8 mouse cellular contexts compared by ENCODE assay signal in the genomic region with DNA sequence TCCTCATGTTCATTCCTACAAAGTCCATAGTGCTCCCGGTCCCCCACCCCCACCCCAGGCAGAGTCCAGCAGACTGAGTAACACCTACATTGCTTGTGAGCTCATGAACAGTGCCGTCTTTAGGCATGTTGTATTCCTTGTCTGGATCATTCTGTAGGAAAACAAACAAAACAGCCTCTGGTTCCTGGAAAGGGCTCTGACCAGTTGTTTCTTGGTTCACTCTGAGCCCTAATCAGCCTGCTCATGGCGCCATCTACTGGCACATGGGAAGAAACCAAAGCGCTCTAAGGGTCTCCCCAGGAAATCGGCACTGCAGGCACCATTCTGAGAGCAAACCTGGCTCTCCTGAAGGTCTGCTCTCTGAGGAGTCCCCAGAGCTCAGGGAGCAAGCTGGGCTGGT. TPM values are rescaled to one million over a fixed set of nuclear protein-coding genes. Genes with fewer than 3 reads are reported as not detected.
DNase-seq lines count a peak whose midpoint lies in the region; ATAC-seq and TF ChIP-seq lines count a peak whose summit lies in the region.

No protein-coding gene starts in this region.

- H3K9ac ChIP-seq in neural tube, embryonic 15.5 days (replicated peaks): no peak overlapping the region
- no peak overlapping the region for H3K9ac ChIP-seq in hindbrain, embryonic 11.5 days (ENCODE audit: low read depth, low read length)
- H3K9ac ChIP-seq in liver, embryonic 14.5 days (replicated peaks): no peak overlapping the region

- no peak overlapping the region for H3K4me2 ChIP-seq in neural tube, embryonic 15.5 days
- H3K4me2 ChIP-seq in hindbrain, embryonic 11.5 days (replicated peaks; ENCODE audit: low read depth, low read length): no peak overlapping the region
- no peak overlapping the region for H3K4me2 ChIP-seq in liver, embryonic 14.5 days (ENCODE audit: low read depth)

- H3K27me3 ChIP-seq in neural tube, embryonic 15.5 days (replicated peaks): no peaks in the 10 kb centered on the region
- H3K27me3 ChIP-seq in hindbrain, embryonic 11.5 days (ENCODE audit: control insufficient read depth, insufficient read depth, low read length): no peaks in the 10 kb centered on the region
- H3K27me3 ChIP-seq in liver, embryonic 14.5 days (ENCODE audit: control insufficient read depth, insufficient read depth, low read length): no peaks in the 10 kb centered on the region

- no peaks in the 10 kb centered on the region for H3K4me1 ChIP-seq in neural tube, embryonic 15.5 days
- no peaks in the 10 kb centered on the region for H3K4me1 ChIP-seq in hindbrain, embryonic 11.5 days (replicated peaks; ENCODE audit: control insufficient read depth, insufficient read depth, low read length)
- no peaks in the 10 kb centered on the region for H3K4me1 ChIP-seq in liver, embryonic 14.5 days (replicated peaks; ENCODE audit: control insufficient read depth in 2 of 2, insufficient read depth in 2 of 2, low read length in 1 of 2)

- no peak overlapping the region for H3K27ac ChIP-seq in neural tube, embryonic 15.5 days (replicated peaks)
- no peak overlapping the region for H3K27ac ChIP-seq in hindbrain, embryonic 11.5 days (ENCODE audit: low read depth, low read length)
- no peak overlapping the region for H3K27ac ChIP-seq in liver, embryonic 14.5 days

- no peak overlapping the region for H3K4me3 ChIP-seq in neural tube, embryonic 15.5 days (replicated peaks)
- H3K4me3 ChIP-seq in hindbrain, embryonic 11.5 days (ENCODE audit: low read depth, low read length): no peak overlapping the region
- H3K4me3 ChIP-seq in liver, embryonic 14.5 days (ENCODE audit: insufficient read depth in 1 of 2, low read depth in 2 of 2, low read length in 2 of 2): no peak overlapping the region

- DNase-seq in cerebellum, postnatal 10 days: peak; percentile 71 to 75
- DNase-seq in cerebellum, adult 9-11 months: no peak
- peak; percentile 59 for DNase-seq in neural tube, embryonic 10.5 days (ENCODE audit: extremely low spot score, low spot score)
- peak; percentile 60 for DNase-seq in c-Kit-positive CD71-positive TER-119-negative erythroid progenitor cells, embryonic 14.5 days (ENCODE audit: low read depth)
- peak; percentile 79 for DNase-seq in hindbrain, embryonic 11.5 days (ENCODE audit: low spot score)
- peak; percentile 34 to 44 (median 38) for DNase-seq in liver, embryonic 14.5 days (ENCODE audit: low read depth in 3 of 3, low spot score in 3 of 3)
- peak; percentile 47 for DNase-seq in right cerebral cortex, postnatal 4 days

- no peaks in the 10 kb centered on the region for H3K9me3 ChIP-seq in neural tube, embryonic 15.5 days (replicated peaks)
- H3K9me3 ChIP-seq in hindbrain, embryonic 11.5 days (ENCODE audit: control insufficient read depth, low read length): no peaks in the 10 kb centered on the region
- H3K9me3 ChIP-seq in liver, embryonic 14.5 days (ENCODE audit: control insufficient read depth, low read length): no peaks in the 10 kb centered on the region

- peaks cover 90% of the 10 kb centered on the region for H3K36me3 ChIP-seq in neural tube, embryonic 15.5 days
- H3K36me3 ChIP-seq in hindbrain, embryonic 11.5 days (ENCODE audit: control insufficient read depth, insufficient read depth, low read length): peaks cover 3% of the 10 kb centered on the region; the same call in 1 of the 2 replicates
- H3K36me3 ChIP-seq in liver, embryonic 14.5 days (replicated peaks; ENCODE audit: control insufficient read depth, insufficient read depth, low read depth): no peaks in the 10 kb centered on the region

- WGBS in neural tube, embryonic 15.5 days: 33% methylated on average over 5 of the region's 5 CpGs
- 33% methylated on average over 5 of the region's 5 CpGs for WGBS in hindbrain, embryonic 11.5 days
- 49% methylated on average over 5 of the region's 5 CpGs for WGBS in liver, embryonic 14.5 days (ENCODE audit: insufficient replicate concordance)

- no peak for ATAC-seq in neural tube, embryonic 15.5 days (ENCODE audit: low FRiP score)
- ATAC-seq in hindbrain, embryonic 11.5 days (ENCODE audit: low FRiP score): no peak
- ATAC-seq in liver, embryonic 14.5 days (ENCODE audit: insufficient read depth): no peak

- peak; percentile 83 for TF ChIP-seq CTCF in liver, embryonic 14.5 days (IDR thresholded peaks at IDR 0.05; ENCODE audit: low read depth)

- TF ChIP-seq EP300 in liver, embryonic 14.5 days (IDR thresholded peaks at IDR 0.05; ENCODE audit: low read depth): no peak

RNA-seq across cellular contexts. Expression of gene Exoc7, which starts 12.7 kb away (rescaled TPM):
- 113 and 114 TPM in 2 replicates for polyA plus RNA-seq in neural tube, embryonic 15.5 days (2015; fragmentation: Nextera tagmentation; extraction: Ambion mirVana)
- 66.2 and 68.3 TPM in 2 replicates for polyA plus RNA-seq in hindbrain, embryonic 11.5 days (2014; fragmentation: Nextera tagmentation; extraction: Ambion mirVana)
- polyA plus RNA-seq in liver, embryonic 14.5 days (2012; rRNA removed): 7.1 and 8.8 TPM in 2 replicates
- polyA plus RNA-seq in liver, embryonic 14.5 days (2014; fragmentation: Nextera tagmentation; extraction: Ambion mirVana): 14.9 and 16.7 TPM in 2 replicates

RNA-seq across cellular contexts. Expression of gene Galr2, which starts 13.6 kb away (rescaled TPM):
- polyA plus RNA-seq in neural tube, embryonic 15.5 days (2015; fragmentation: Nextera tagmentation; extraction: Ambion mirVana): 0.47 and 0.52 TPM in 2 replicates
- 0.42 and 0.54 TPM in 2 replicates for polyA plus RNA-seq in hindbrain, embryonic 11.5 days (2014; fragmentation: Nextera tagmentation; extraction: Ambion mirVana)
- 0.02 TPM in 1 of 2 replicates, not detected in the other for polyA plus RNA-seq in liver, embryonic 14.5 days (2012; rRNA removed)
- not detected in 2 replicates for polyA plus RNA-seq in liver, embryonic 14.5 days (2014; fragmentation: Nextera tagmentation; extraction: Ambion mirVana)

RNA-seq across cellular contexts. Expression of gene Srp68, which starts 20.3 kb away (rescaled TPM):
- 64.2 and 77.9 TPM in 2 replicates for polyA plus RNA-seq in neural tube, embryonic 15.5 days (2015; fragmentation: Nextera tagmentation; extraction: Ambion mirVana)
- polyA plus RNA-seq in hindbrain, embryonic 11.5 days (2014; fragmentation: Nextera tagmentation; extraction: Ambion mirVana): 72.4 and 74.0 TPM in 2 replicates
- 31.9 and 37.6 TPM in 2 replicates for polyA plus RNA-seq in liver, embryonic 14.5 days (2012; rRNA removed)
- polyA plus RNA-seq in liver, embryonic 14.5 days (2014; fragmentation: Nextera tagmentation; extraction: Ambion mirVana): 28.8 and 33.8 TPM in 2 replicates

RNA-seq across cellular contexts. Expression of gene Foxj1, which starts 40.9 kb away (rescaled TPM):
- polyA plus RNA-seq in neural tube, embryonic 15.5 days (2015; fragmentation: Nextera tagmentation; extraction: Ambion mirVana): 11.3 and 12.1 TPM in 2 replicates
- polyA plus RNA-seq in hindbrain, embryonic 11.5 days (2014; fragmentation: Nextera tagmentation; extraction: Ambion mirVana): 10.0 and 10.1 TPM in 2 replicates
- polyA plus RNA-seq in liver, embryonic 14.5 days (2012; rRNA removed): 1.2 and 1.4 TPM in 2 replicates
- 0.76 and 0.80 TPM in 2 replicates for polyA plus RNA-seq in liver, embryonic 14.5 days (2014; fragmentation: Nextera tagmentation; extraction: Ambion mirVana)

RNA-seq across cellular contexts. Expression of gene Evpl, which starts 56.4 kb away (rescaled TPM):
- 1.00 and 1.9 TPM in 2 replicates for polyA plus RNA-seq in neural tube, embryonic 15.5 days (2015; fragmentation: Nextera tagmentation; extraction: Ambion mirVana)
- 0.49 and 0.52 TPM in 2 replicates for polyA plus RNA-seq in hindbrain, embryonic 11.5 days (2014; fragmentation: Nextera tagmentation; extraction: Ambion mirVana)
- polyA plus RNA-seq in liver, embryonic 14.5 days (2012; rRNA removed): 0.03 and 0.09 TPM in 2 replicates
- polyA plus RNA-seq in liver, embryonic 14.5 days (2014; fragmentation: Nextera tagmentation; extraction: Ambion mirVana): 0.04 and 0.13 TPM in 2 replicates
